Mouse (Mus musculus): Measurements from ENCODE around the gene Wscd2. TPM values are rescaled to one million over a fixed set of nuclear protein-coding genes. Genes with fewer than 3 reads are reported as not detected.

The Wscd2 gene
- total and polyA plus RNA-seq, 2 experiments from 2014 or later = 0.27 to 4.5 TPM

DNA sequence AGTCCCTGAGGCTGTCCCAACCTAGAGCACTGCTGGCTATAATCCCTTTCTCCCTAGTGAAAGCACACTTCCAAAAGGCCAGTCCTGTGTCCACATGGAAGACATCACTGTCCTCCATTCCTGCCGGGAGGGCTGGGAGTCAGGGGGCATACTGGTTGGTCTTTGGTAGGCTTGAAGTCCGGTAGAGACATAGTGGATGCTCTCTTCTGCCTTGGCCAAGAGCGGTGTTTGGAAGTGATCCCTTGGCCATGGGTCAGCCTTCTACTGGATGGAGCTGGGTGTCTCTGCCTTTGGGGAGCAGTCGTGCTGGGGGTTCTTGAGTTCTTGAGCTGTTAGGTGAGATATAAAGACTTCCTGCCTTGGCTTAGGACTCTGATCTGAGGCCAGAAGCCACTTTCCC lies 1.4 kb downstream of the Wscd2 start:
- Histone ChIP-seq H3K9ac (replicated peaks; ENCODE audit: low read depth, low read length) (no peak overlapping the region), H3K36me3 (replicated peaks; ENCODE audit: control insufficient read depth, insufficient read depth, low read length) (no peaks in the 10 kb centered on the region), H3K9me3 (replicated peaks; ENCODE audit: control insufficient read depth, low read length) (no peaks in the 10 kb centered on the region), H3K27ac (ENCODE audit: low read depth) (no peak overlapping the region), H3K4me2 (ENCODE audit: low read depth, low read length) (0 out of 2 replicates have a peak overlapping the region, but pooled peaks have one; percentile 75), H3K27me3 (ENCODE audit: control insufficient read depth, insufficient read depth, low read length) (peaks cover 26% of the 10 kb centered on the region), H3K4me3 (ENCODE audit: low read depth, low read length) (no peak overlapping the region; the same call in 1 of the 2 replicates), H3K4me1 (ENCODE audit: control insufficient read depth, insufficient read depth) (no peaks in the 10 kb centered on the region)
- 62% methylated on average over 4 of the region's 4 CpGs for WGBS
- ATAC-seq (ENCODE audit: insufficient read depth, low read depth) (no peak), DNase-seq (ENCODE audit: low spot score) (no peak)
- TF ChIP-seq CTCF (IDR thresholded peaks at IDR 0.05; ENCODE audit: low read depth) (no peak), EP300 (IDR thresholded peaks at IDR 0.05; ENCODE audit: low read depth) (no peak)

- no peak for DNase-seq (ENCODE audit: low spot score)
- H3K4me2 ChIP-seq (ENCODE audit: low read depth, low read length) = no peak overlapping the region
- 90% methylated on average over 3 of the region's 3 CpGs for WGBS
- ATAC-seq (ENCODE audit: insufficient read depth, low read depth) = no peak
- no peaks in the 10 kb centered on the region for H3K4me1 ChIP-seq (ENCODE audit: control insufficient read depth, insufficient read depth)
- no peaks in the 10 kb centered on the region for H3K36me3 ChIP-seq (replicated peaks; ENCODE audit: control insufficient read depth, insufficient read depth, low read length)
- H3K9ac ChIP-seq (replicated peaks; ENCODE audit: low read depth, low read length) = no peak overlapping the region
- H3K9me3 ChIP-seq (replicated peaks; ENCODE audit: control insufficient read depth, low read length) = no peaks in the 10 kb centered on the region
- no peak overlapping the region for H3K27ac ChIP-seq (ENCODE audit: low read depth)
- peaks cover 26% of the 10 kb centered on the region for H3K27me3 ChIP-seq (ENCODE audit: control insufficient read depth, insufficient read depth, low read length)
- no peak overlapping the region for H3K4me3 ChIP-seq (ENCODE audit: low read depth, low read length)
- TF ChIP-seq CTCF (IDR thresholded peaks at IDR 0.05; ENCODE audit: low read depth) = no peak
- TF ChIP-seq EP300 (IDR thresholded peaks at IDR 0.05; ENCODE audit: low read depth) = no peak
Observed at GRCm38 (mm10) chr5:113491988-113492387, 1.9 kb downstream of the Wscd2 start.

GRCm38 (mm10) chr5:113492417-113493035 lies 2.4 kb downstream of the Wscd2 start:
- ATAC-seq (ENCODE audit: insufficient read depth, low read depth) (no peak), DNase-seq (ENCODE audit: low spot score) (no peak)
- Histone ChIP-seq H3K4me2 (ENCODE audit: low read depth, low read length) (no peak overlapping the region), H3K27ac (ENCODE audit: low read depth) (no peak overlapping the region), H3K9ac (replicated peaks; ENCODE audit: low read depth, low read length) (no peak overlapping the region), H3K4me3 (ENCODE audit: low read depth, low read length) (no peak overlapping the region), H3K27me3 (ENCODE audit: control insufficient read depth, insufficient read depth, low read length) (peaks cover 26% of the 10 kb centered on the region), H3K4me1 (ENCODE audit: control insufficient read depth, insufficient read depth) (no peaks in the 10 kb centered on the region), H3K9me3 (replicated peaks; ENCODE audit: control insufficient read depth, low read length) (no peaks in the 10 kb centered on the region), H3K36me3 (replicated peaks; ENCODE audit: control insufficient read depth, insufficient read depth, low read length) (no peaks in the 10 kb centered on the region)
- TF ChIP-seq EP300 (IDR thresholded peaks at IDR 0.05; ENCODE audit: low read depth) (no peak), CTCF (IDR thresholded peaks at IDR 0.05; ENCODE audit: low read depth) (no peak)
- 42% methylated on average over 7 of the region's 7 CpGs for WGBS

- no peaks in the 10 kb centered on the region for H3K9me3 ChIP-seq (replicated peaks; ENCODE audit: control insufficient read depth, low read length)
- no peak overlapping the region for H3K9ac ChIP-seq (replicated peaks; ENCODE audit: low read depth, low read length)
- H3K4me1 ChIP-seq (ENCODE audit: control insufficient read depth, insufficient read depth) = no peaks in the 10 kb centered on the region
- DNase-seq (ENCODE audit: low spot score) = no peak
- H3K4me2 ChIP-seq (ENCODE audit: low read depth, low read length) = no peak overlapping the region
- ATAC-seq (ENCODE audit: insufficient read depth, low read depth) = no peak
- no peaks in the 10 kb centered on the region for H3K36me3 ChIP-seq (replicated peaks; ENCODE audit: control insufficient read depth, insufficient read depth, low read length)
- H3K27me3 ChIP-seq (ENCODE audit: control insufficient read depth, insufficient read depth, low read length) = peaks cover 26% of the 10 kb centered on the region
- H3K4me3 ChIP-seq (ENCODE audit: low read depth, low read length) = no peak overlapping the region
- 72% methylated on average over 8 of the region's 8 CpGs for WGBS
- no peak for TF ChIP-seq EP300 (IDR thresholded peaks at IDR 0.05; ENCODE audit: low read depth)
- no peak for TF ChIP-seq CTCF (IDR thresholded peaks at IDR 0.05; ENCODE audit: low read depth)
- H3K27ac ChIP-seq (ENCODE audit: low read depth) = no peak overlapping the region
Observed at GRCm38 (mm10) chr5:113493997-113494396, 3.9 kb downstream of the Wscd2 start.

DNA sequence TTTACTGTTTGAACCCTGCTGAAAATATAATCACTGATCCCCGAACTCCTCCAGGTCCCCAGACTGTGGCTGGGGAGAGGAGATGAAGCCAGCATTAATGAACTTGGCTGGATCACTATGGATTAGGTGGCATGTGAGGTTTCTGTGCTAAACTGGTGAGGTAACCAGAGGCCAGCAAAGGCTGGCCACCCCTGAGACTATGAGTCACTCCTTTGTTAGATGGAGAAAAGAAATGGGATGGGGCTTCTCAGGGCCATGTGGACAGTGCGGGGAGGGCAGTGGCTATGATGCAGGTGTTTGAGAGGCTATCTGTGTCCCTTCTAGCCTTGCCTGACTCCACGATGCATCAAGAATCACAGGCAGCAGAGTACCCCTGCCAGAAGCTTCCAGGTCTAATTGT lies 6.8 kb downstream of the Wscd2 start:
- Histone ChIP-seq H3K36me3 (replicated peaks; ENCODE audit: control insufficient read depth, insufficient read depth, low read length) (no peaks in the 10 kb centered on the region), H3K4me3 (ENCODE audit: low read depth, low read length) (no peak overlapping the region), H3K9ac (replicated peaks; ENCODE audit: low read depth, low read length) (no peak overlapping the region), H3K27me3 (ENCODE audit: control insufficient read depth, insufficient read depth, low read length) (peaks cover 11% of the 10 kb centered on the region), H3K4me2 (ENCODE audit: low read depth, low read length) (no peak overlapping the region), H3K27ac (ENCODE audit: low read depth) (no peak overlapping the region), H3K4me1 (ENCODE audit: control insufficient read depth, insufficient read depth) (no peaks in the 10 kb centered on the region), H3K9me3 (replicated peaks; ENCODE audit: control insufficient read depth, low read length) (no peaks in the 10 kb centered on the region)
- no peak for TF ChIP-seq CTCF (IDR thresholded peaks at IDR 0.05; ENCODE audit: low read depth)
- no peak for TF ChIP-seq EP300 (IDR thresholded peaks at IDR 0.05; ENCODE audit: low read depth)
- DNase-seq (ENCODE audit: low spot score) (no peak), ATAC-seq (ENCODE audit: insufficient read depth, low read depth) (no peak)
- 56% methylated on average over 3 of the region's 3 CpGs for WGBS

- no peak for ATAC-seq (ENCODE audit: insufficient read depth, low read depth)
- no peak overlapping the region for H3K4me2 ChIP-seq (ENCODE audit: low read depth, low read length)
- WGBS = 83% methylated on average over 11 of the region's 11 CpGs
Observed at GRCm38 (mm10) chr5:113499421-113499820, 9.3 kb downstream of the Wscd2 start.

More at GRCm38 (mm10) chr5:113499421-113499820, 9.3 kb downstream of the Wscd2 start:
- DNase-seq (ENCODE audit: low spot score) = no peak
- H3K9me3 ChIP-seq (replicated peaks; ENCODE audit: control insufficient read depth, low read length) = no peaks in the 10 kb centered on the region
- H3K4me1 ChIP-seq (ENCODE audit: control insufficient read depth, insufficient read depth) = 0 out of 2 replicates have a peak, but pooled peaks cover 8% of the 10 kb centered on the region
- H3K4me3 ChIP-seq (ENCODE audit: low read depth, low read length) = no peak overlapping the region
- H3K27ac ChIP-seq (ENCODE audit: low read depth) = no peak overlapping the region
- 0 out of 2 replicates have a peak, but pooled peaks cover 3% of the 10 kb centered on the region for H3K27me3 ChIP-seq (ENCODE audit: control insufficient read depth, insufficient read depth, low read length)
- TF ChIP-seq CTCF (IDR thresholded peaks at IDR 0.05; ENCODE audit: low read depth) (no peak), EP300 (IDR thresholded peaks at IDR 0.05; ENCODE audit: low read depth) (no peak)
- H3K36me3 ChIP-seq (replicated peaks; ENCODE audit: control insufficient read depth, insufficient read depth, low read length) = no peaks in the 10 kb centered on the region
- H3K9ac ChIP-seq (replicated peaks; ENCODE audit: low read depth, low read length) = no peak overlapping the region
